Mouse (Mus musculus): ENCODE data around the gene Sdk1.

DNA sequence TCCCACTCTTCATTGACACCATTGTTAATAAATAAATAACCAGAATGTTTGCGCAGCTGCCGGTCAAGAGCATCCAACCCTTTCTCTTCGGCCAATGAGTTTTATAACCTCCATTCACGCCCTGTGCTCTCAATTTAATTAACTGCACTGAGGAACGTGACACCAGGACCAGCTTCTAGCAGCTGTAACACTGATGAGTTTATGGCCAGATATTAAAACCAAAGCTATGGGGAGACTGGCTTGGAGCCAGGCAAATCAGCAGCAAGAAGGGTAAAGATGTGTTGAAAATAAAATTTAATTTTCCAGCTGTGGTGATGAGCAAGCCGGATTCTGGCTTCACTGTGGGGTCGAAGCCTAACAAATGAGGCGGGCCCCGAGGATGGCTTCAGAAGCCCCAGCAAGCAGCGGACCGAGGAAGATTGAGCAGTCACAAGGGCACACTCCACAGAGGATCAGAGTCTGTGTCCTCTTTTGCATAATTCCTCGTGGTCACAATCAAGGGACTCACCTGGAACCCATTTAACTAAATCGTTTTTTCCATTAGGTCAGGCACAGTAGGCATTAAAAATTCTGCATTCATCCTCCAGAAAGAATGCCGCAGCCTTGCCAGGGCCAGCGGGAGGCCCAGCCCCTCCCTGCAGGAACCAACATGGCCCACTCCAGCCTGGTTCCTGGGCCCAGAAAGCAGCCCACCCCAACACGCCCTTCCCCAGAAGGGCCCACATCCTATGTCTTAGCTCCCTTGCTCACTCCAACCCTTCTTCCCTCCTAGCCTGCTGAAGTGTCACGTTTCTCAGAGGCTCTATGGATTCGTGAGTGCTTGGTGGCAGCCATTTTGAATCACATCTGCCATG, 987.9 kb downstream of the Sdk1 start:
- TF ChIP-seq EP300 (IDR thresholded peaks at IDR 0.05; ENCODE audit: insufficient read depth, low read depth, low read length) = no peak
- no peak for TF ChIP-seq POLR2A (IDR thresholded peaks at IDR 0.05; ENCODE audit: insufficient read depth, low read length)
- TF ChIP-seq CTCF (IDR thresholded peaks at IDR 0.05; ENCODE audit: low read depth, low read length) = no peak
